Mouse (Mus musculus) stomach, postnatal 0 days (tissue): ENCODE measurements around the gene Cfap77. TPM values are rescaled to one million over a fixed set of nuclear protein-coding genes. Genes with fewer than 3 reads are reported as not detected.

Source experiments
- ATAC-seq: fragments of 200-750 bp; cut with Nextera tagmentation; 2 replicates; pipeline ENCODE4 v1.8.0; 2017; ENCODE audit not compliant: low FRiP score, low TSS enrichment
- DNase-seq: peaks from one replicate; pipeline ENCODE4 v3.0.0-alpha.2; 2016; ENCODE audit warnings: low spot score
- H3K27ac ChIP-seq: fragments of 300-500 bp; sonication (generic); replicated peaks from 2 replicates; pipeline ENCODE4 v1.5.1; 2014; ENCODE audit warnings: mild to moderate bottlenecking, control low read depth
- H3K27me3 ChIP-seq: fragments of 300-500 bp; sonication (generic); 2 replicates; pipeline ENCODE4 v1.6.1; 2014; ENCODE audit warnings: low read length; ENCODE audit not compliant: control insufficient read depth, insufficient read depth
- H3K36me3 ChIP-seq: fragments of 300-500 bp; sonication (generic); 2 replicates; pipeline ENCODE4 v1.6.1; 2014; ENCODE audit warnings: low read length, mixed read lengths; ENCODE audit not compliant: control insufficient read depth, insufficient read depth
- H3K4me1 ChIP-seq: fragments of 300-500 bp; sonication (generic); replicated peaks from 2 replicates; pipeline ENCODE4 v1.6.1; 2014; ENCODE audit warnings: antibody characterized with exemption; ENCODE audit not compliant: control insufficient read depth, insufficient read depth
- H3K4me2 ChIP-seq: fragments of 300-500 bp; sonication (generic); replicated peaks from 2 replicates; pipeline ENCODE4 v1.6.1; 2014; ENCODE audit warnings: low read depth, mild to moderate bottlenecking, control low read depth, moderate library complexity
- H3K4me3 ChIP-seq: fragments of 300-500 bp; sonication (generic); 2 replicates; pipeline ENCODE4 v1.5.1; 2014; ENCODE audit warnings: low read depth, low read length, control low read depth
- H3K9ac ChIP-seq: fragments of 300-500 bp; sonication (generic); 2 replicates; pipeline ENCODE4 v1.6.1; 2014; ENCODE audit warnings: mild to moderate bottlenecking, low read length, control low read depth, mixed read lengths
- H3K9me3 ChIP-seq: fragments of 300-500 bp; sonication (generic); 2 replicates; pipeline ENCODE4 v1.6.1; 2016; ENCODE audit warnings: low read length; ENCODE audit not compliant: control insufficient read depth
- CTCF ChIP-seq: IDR thresholded peaks from 2 replicates; pipeline ENCODE4 v1.5.1; 2016; ENCODE audit warnings: antibody characterized with exemption, low read depth, mild to moderate bottlenecking, moderate library complexity
- EP300 ChIP-seq: optimal IDR thresholded peaks from 2 replicates; pipeline ENCODE3; 2016; ENCODE audit warnings: antibody characterized with exemption
- WGBS: fragments of 180-500 bp; shearing (Covaris S2); extraction: QIAGEN DNeasy Blood & Tissue Kit; methylation state at CpG from one replicate; pipeline ENCODE4 v1.1.7; 2014; 5-methylcytosine and 5-hydroxymethylcytosine counted together
- polyA plus RNA-seq: library from polyadenylated mRNA; unstranded; fragments of >200 nt; fragmentation: Nextera tagmentation; extraction: Ambion mirVana; gene quantifications from 2 replicates; pipeline ENCODE4 v1.2.1, GENCODE M21; 2015

Cfap77 gene
- polyA plus RNA-seq, 1 experiment from 2014 or later, result 0.11 TPM

- no peak overlapping the region for H3K4me3 ChIP-seq
- ATAC-seq, result peak; percentile 87
Measured at GRCm38 (mm10) chr2:28915768-28916512, 138.9 kb downstream of the Cfap77 start.

DNA sequence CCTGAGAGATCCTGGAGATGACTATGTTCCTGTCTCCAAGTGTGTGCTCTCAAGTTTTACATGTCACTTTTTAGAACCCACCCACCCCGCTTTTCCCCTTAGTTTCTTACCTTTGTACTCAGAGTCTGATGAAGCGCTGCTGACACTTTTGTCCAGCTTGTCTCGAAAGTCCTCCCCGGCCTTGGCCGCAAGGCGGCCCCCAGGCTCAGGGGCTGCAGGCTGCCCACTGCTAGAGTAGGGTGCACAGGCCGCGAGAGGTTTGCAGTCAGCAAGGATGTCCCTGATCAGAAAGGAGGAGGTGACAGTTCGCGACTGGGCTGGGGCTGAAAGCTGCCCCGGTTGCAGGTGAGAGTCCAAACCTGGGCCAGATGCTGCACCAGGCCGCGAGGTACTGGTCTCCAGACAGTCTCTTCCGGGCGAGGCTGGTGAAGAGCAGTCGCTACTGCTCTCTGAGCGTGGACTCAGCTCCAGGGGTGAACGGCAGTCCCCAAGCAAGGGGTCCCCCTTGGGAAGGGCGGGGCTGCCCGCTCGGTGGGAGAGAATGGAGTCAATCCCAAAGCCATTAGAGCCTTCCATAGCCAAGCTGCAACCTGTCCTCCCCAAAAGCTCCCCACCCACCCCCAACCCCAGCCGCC lies 139.6 kb downstream of the Cfap77 start:
- no peak overlapping the region for H3K9ac ChIP-seq
- H3K27me3 ChIP-seq, result peaks cover 37% of the 10 kb centered on the region
- ATAC-seq (peak; percentile 25; the same call in 1 of the 2 replicates), DNase-seq (no peak)
- H3K4me1 ChIP-seq, result no peaks in the 10 kb centered on the region
- no peaks in the 10 kb centered on the region for H3K36me3 ChIP-seq
- no peaks in the 10 kb centered on the region for H3K9me3 ChIP-seq
- no peak overlapping the region for H3K4me2 ChIP-seq
- H3K4me3 ChIP-seq, result no peak overlapping the region
- WGBS, result 7% methylated on average over 22 of the region's 22 CpGs
- H3K27ac ChIP-seq, result no peak overlapping the region
- TF ChIP-seq EP300 (no peak), CTCF (0 out of 2 replicates have a peak, but pooled peaks have one; percentile 7)

More at GRCm38 (mm10) chr2:28915768-28916512, 138.9 kb downstream of the Cfap77 start:
- Histone ChIP-seq H3K36me3 (no peaks in the 10 kb centered on the region), H3K4me2 (no peak overlapping the region; the same call in 1 of the 2 replicates), H3K4me1 (no peaks in the 10 kb centered on the region), H3K27ac (no peak overlapping the region), H3K9me3 (no peaks in the 10 kb centered on the region), H3K9ac (no peak overlapping the region), H3K27me3 (peaks cover 32% of the 10 kb centered on the region)
- peak; percentile 93 for DNase-seq
- TF ChIP-seq EP300 (no peak), CTCF (no peak)
- WGBS, result under 1% methylated on average over 44 of the region's 50 CpGs

DNA sequence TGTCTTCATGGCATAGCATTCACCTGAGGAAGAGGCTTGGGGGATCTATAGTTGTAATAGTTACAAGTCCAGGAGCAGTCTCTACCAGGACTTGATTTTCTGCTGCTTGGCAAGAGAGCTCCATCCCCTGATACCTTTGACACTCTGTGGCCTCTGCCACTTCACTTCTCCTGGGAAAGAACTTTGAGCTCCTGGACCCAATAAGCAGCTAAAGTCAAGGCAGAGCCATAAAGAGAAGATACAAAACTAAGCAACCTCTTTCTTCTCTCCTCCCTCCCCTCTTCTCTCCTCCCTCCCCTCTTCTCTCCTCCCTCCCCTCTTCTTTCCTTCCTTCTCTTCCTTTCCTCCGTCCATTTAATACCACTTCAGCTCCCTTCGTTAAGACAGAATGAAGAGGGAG lies 140.7 kb downstream of the Cfap77 start:
- Histone ChIP-seq H3K36me3 (no peaks in the 10 kb centered on the region), H3K27ac (no peak overlapping the region), H3K9ac (no peak overlapping the region), H3K4me1 (no peaks in the 10 kb centered on the region), H3K4me3 (no peak overlapping the region), H3K9me3 (no peaks in the 10 kb centered on the region), H3K27me3 (peaks cover 38% of the 10 kb centered on the region), H3K4me2 (no peak overlapping the region)
- WGBS, result 0% methylated on average over 2 of the region's 2 CpGs
- no peak for DNase-seq
- ATAC-seq, result no peak
- no peak for TF ChIP-seq EP300
- TF ChIP-seq CTCF, result no peak

GRCm38 (mm10) chr2:28912961-28913360 lies 141.9 kb downstream of the Cfap77 start:
- no peaks in the 10 kb centered on the region for H3K9me3 ChIP-seq
- no peak for DNase-seq
- 9% methylated on average over 4 of the region's 4 CpGs for WGBS

GRCm38 (mm10) chr2:28912039-28912700 lies 142.7 kb downstream of the Cfap77 start:
- Histone ChIP-seq H3K4me1 (no peaks in the 10 kb centered on the region), H3K27ac (no peak overlapping the region), H3K9me3 (no peaks in the 10 kb centered on the region), H3K36me3 (no peaks in the 10 kb centered on the region), H3K27me3 (peaks cover 36% of the 10 kb centered on the region), H3K4me3 (no peak overlapping the region), H3K4me2 (no peak overlapping the region), H3K9ac (no peak overlapping the region)
- ATAC-seq, result no peak
- no peak for TF ChIP-seq CTCF
- no peak for TF ChIP-seq EP300
- WGBS, result 3% methylated on average over 33 of the region's 33 CpGs
- DNase-seq, result no peak

More at GRCm38 (mm10) chr2:28912961-28913360, 141.9 kb downstream of the Cfap77 start:
- TF ChIP-seq EP300 (no peak), CTCF (no peak)
- peaks cover 37% of the 10 kb centered on the region for H3K27me3 ChIP-seq
- no peak overlapping the region for H3K9ac ChIP-seq
- H3K4me1 ChIP-seq, result no peaks in the 10 kb centered on the region
- no peak overlapping the region for H3K27ac ChIP-seq
- H3K4me2 ChIP-seq, result no peak overlapping the region
- no peak overlapping the region for H3K4me3 ChIP-seq
- no peaks in the 10 kb centered on the region for H3K36me3 ChIP-seq
- no peak for ATAC-seq
